Mouse (Mus musculus): ENCODE data around the gene Rps6ka2. TPM values are rescaled to one million over a fixed set of nuclear protein-coding genes. Genes with fewer than 3 reads are reported as not detected.

Gene Rps6ka2
- polyA plus RNA-seq, 1 experiment = 28.2 TPM

DNA sequence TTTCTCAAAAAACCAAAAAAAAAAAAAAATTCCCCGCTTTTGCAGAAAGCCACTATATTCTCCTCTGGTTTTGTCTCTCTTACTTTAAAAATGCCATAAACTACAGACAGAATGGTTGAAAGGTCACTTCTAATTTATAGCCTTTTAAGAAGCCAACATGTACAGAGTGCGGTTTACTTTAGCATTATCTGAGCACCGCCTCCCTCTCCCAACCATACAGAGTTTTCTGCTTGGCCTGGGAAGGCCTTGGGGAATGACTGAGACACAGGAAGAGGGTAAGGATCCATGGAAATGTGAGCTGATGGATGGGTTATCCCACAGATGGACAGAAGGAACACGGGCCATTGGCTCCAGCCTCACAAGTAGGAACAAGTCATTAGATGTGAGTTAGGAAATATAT is 92.7 kb downstream of the Rps6ka2 start:
- no peak overlapping the region for H3K4me3 ChIP-seq (ENCODE audit: insufficient read depth, poor library complexity, severe bottlenecking)
- no peaks in the 10 kb centered on the region for H3K79me3 ChIP-seq (ENCODE audit: low read depth)
- peaks cover 34% of the 10 kb centered on the region for H3K36me3 ChIP-seq (ENCODE audit: control insufficient read depth, insufficient read depth)
- no peaks in the 10 kb centered on the region for H3K79me2 ChIP-seq (ENCODE audit: control insufficient read depth, insufficient read depth)
- H3K27me3 ChIP-seq (ENCODE audit: control insufficient read depth, insufficient read depth, insufficient read length) = no peaks in the 10 kb centered on the region
- no peak overlapping the region for H3ac ChIP-seq (ENCODE audit: control insufficient read depth, insufficient read length, low read depth)
- TF ChIP-seq MYOD1 (IDR thresholded peaks at IDR 0.05; ENCODE audit: control insufficient read depth, insufficient read length, low read depth) (no peak), CTCF (IDR thresholded peaks at IDR 0.05; ENCODE audit: control insufficient read depth, insufficient read depth, insufficient read length) (no peak), MAX (IDR thresholded peaks at IDR 0.05) (no peak)

DNA sequence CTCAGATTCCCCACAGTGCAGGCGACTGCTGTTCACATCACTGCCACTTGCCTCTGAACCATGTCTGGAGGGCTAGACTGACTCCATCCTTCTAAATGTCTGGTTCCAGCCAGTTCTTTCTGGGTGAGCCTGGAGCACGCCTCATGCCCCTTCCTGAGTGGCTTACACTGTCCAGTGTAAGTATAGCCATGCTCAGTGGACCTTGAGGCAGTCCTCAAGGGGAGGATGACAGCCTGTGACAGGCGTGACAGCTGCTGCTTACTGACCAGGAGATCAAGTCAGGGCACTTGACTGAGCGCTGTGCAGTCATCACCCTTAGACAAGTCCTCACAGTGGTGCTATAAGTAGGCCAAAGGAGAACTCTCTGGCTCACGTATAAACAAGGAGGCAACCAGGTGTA is 94.7 kb downstream of the Rps6ka2 start:
- Histone ChIP-seq H3K36me3 (ENCODE audit: control insufficient read depth, insufficient read depth) (peaks cover 18% of the 10 kb centered on the region), H3K27me3 (ENCODE audit: control insufficient read depth, insufficient read depth, insufficient read length) (no peaks in the 10 kb centered on the region), H3ac (ENCODE audit: control insufficient read depth, insufficient read length, low read depth) (no peak overlapping the region), H3K79me3 (ENCODE audit: low read depth) (no peaks in the 10 kb centered on the region), H3K4me3 (ENCODE audit: insufficient read depth, poor library complexity, severe bottlenecking) (no peak overlapping the region), H3K79me2 (ENCODE audit: control insufficient read depth, insufficient read depth) (no peaks in the 10 kb centered on the region)
- TF ChIP-seq CTCF (IDR thresholded peaks at IDR 0.05; ENCODE audit: control insufficient read depth, insufficient read depth, insufficient read length) (no peak), MYOD1 (IDR thresholded peaks at IDR 0.05; ENCODE audit: control insufficient read depth, insufficient read length, low read depth) (peak; percentile 32)

DNA sequence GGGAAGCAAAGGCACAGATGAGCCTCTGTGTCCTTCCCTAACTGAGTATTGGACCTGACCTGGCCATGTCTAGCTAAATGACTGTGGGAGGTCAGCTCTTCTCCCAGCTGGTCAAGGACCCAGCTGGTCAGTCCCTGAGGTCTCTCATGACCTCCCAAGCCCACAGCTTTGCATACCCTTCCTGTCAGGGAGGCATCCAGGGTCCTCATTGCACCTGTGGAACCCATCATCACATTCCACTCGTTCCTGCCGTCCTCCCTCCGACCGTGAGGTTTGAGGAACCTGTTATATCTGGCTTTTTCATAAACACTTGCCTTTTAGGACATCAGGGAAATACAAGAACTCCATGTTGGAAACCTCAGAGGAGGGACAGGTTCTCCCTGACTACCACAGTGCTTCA is 95.4 kb downstream of the Rps6ka2 start:
- Histone ChIP-seq H3K27me3 (ENCODE audit: control insufficient read depth, insufficient read depth, insufficient read length) (no peaks in the 10 kb centered on the region), H3K36me3 (ENCODE audit: control insufficient read depth, insufficient read depth) (peaks cover 16% of the 10 kb centered on the region), H3K79me3 (ENCODE audit: low read depth) (no peaks in the 10 kb centered on the region), H3K4me3 (ENCODE audit: insufficient read depth, poor library complexity, severe bottlenecking) (no peak overlapping the region), H3K79me2 (ENCODE audit: control insufficient read depth, insufficient read depth) (no peaks in the 10 kb centered on the region), H3ac (ENCODE audit: control insufficient read depth, insufficient read length, low read depth) (no peak overlapping the region)
- TF ChIP-seq MYOD1 (IDR thresholded peaks at IDR 0.05; ENCODE audit: control insufficient read depth, insufficient read length, low read depth) = no peak
- no peak for TF ChIP-seq MYOG (IDR thresholded peaks at IDR 0.05; ENCODE audit: control insufficient read depth, extremely low read depth, insufficient read length)
- no peak for TF ChIP-seq USF1 (IDR thresholded peaks at IDR 0.05; ENCODE audit: low read depth)
- no peak for TF ChIP-seq CTCF (IDR thresholded peaks at IDR 0.05; ENCODE audit: control insufficient read depth, insufficient read depth, insufficient read length)
- no peak for TF ChIP-seq MAX (IDR thresholded peaks at IDR 0.05)
- no peak for TF ChIP-seq FOSL1 (IDR thresholded peaks at IDR 0.05; ENCODE audit: insufficient read depth, low read length, poor library complexity, severe bottlenecking)
- TF ChIP-seq CEBPB (IDR thresholded peaks at IDR 0.05; ENCODE audit: low read depth) = no peak

DNA sequence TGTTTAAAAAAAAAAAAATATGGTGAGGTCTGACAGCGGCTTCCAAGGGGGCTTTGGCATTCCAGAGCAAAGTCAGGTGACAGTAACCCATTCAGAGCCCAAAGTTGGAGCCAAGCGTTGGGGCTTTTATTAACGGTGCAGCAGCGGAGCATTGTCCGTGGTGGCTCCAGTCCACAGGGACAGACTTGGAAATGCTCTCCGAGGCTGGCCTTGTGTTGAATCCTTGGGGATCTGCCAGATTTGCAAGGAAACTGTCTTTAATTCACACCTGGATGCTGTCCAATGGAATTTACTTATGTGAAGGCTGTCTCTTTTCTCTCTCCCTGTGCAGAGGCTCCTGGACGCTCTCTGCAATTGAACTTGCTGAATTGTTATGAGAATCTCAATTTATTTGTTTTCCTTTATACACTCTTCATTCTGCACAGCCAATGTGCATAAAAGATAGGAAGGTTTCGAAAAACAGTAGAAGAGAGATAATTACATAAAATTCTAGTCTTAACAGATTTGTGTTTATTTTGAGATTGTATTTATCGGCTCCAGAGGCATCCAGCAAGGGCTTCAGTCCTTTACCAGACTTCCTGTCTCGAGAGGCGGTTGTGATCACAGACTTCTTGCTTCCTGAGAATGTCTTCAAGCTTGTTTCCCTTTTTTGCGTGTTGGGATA is 95.9 kb downstream of the Rps6ka2 start:
- no peaks in the 10 kb centered on the region for H3K79me2 ChIP-seq (ENCODE audit: control insufficient read depth, insufficient read depth)
- H3K79me3 ChIP-seq (ENCODE audit: low read depth) = no peaks in the 10 kb centered on the region
- H3ac ChIP-seq (ENCODE audit: control insufficient read depth, insufficient read length, low read depth) = no peak overlapping the region
- H3K36me3 ChIP-seq (ENCODE audit: control insufficient read depth, insufficient read depth) = peaks cover 16% of the 10 kb centered on the region
- no peak overlapping the region for H3K4me3 ChIP-seq (ENCODE audit: insufficient read depth, poor library complexity, severe bottlenecking)
- H3K27me3 ChIP-seq (ENCODE audit: control insufficient read depth, insufficient read depth, insufficient read length) = no peaks in the 10 kb centered on the region
- TF ChIP-seq FOSL1 (IDR thresholded peaks at IDR 0.05; ENCODE audit: insufficient read depth, low read length, poor library complexity, severe bottlenecking) = no peak
- no peak for TF ChIP-seq CTCF (IDR thresholded peaks at IDR 0.05; ENCODE audit: control insufficient read depth, insufficient read depth, insufficient read length)
- no peak for TF ChIP-seq MAX (IDR thresholded peaks at IDR 0.05)
- TF ChIP-seq MYOG (IDR thresholded peaks at IDR 0.05; ENCODE audit: control insufficient read depth, extremely low read depth, insufficient read length) = no peak
- no peak for TF ChIP-seq USF1 (IDR thresholded peaks at IDR 0.05; ENCODE audit: low read depth)
- TF ChIP-seq CEBPB (IDR thresholded peaks at IDR 0.05; ENCODE audit: low read depth) = no peak
- no peak for TF ChIP-seq MYOD1 (IDR thresholded peaks at IDR 0.05; ENCODE audit: control insufficient read depth, insufficient read length, low read depth)

DNA sequence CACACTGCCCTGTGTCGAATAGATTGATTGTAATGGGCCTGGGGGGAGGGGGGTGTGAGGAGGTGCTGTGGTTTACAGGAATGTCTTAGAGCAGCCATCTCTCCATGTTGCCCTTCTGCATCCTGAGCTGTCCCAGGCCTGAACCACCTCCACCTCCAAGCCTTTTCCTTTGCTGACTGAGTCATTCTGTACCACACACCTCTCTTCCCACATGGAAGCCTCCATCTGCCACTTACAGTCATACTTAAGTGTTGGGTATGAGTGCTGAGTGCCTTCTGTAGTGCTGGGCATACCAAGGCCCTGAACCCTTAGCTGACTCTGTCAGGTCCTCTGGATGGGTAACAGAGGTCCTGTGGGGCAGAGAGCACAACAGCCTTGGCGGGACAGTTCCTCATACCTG is 97.9 kb downstream of the Rps6ka2 start:
- TF ChIP-seq FOSL1 (IDR thresholded peaks at IDR 0.05; ENCODE audit: insufficient read depth, low read length, poor library complexity, severe bottlenecking) (no peak), MYOD1 (IDR thresholded peaks at IDR 0.05; ENCODE audit: control insufficient read depth, insufficient read length, low read depth) (no peak), MYOG (IDR thresholded peaks at IDR 0.05; ENCODE audit: control insufficient read depth, extremely low read depth, insufficient read length) (no peak), CTCF (IDR thresholded peaks at IDR 0.05; ENCODE audit: control insufficient read depth, insufficient read depth, insufficient read length) (no peak), USF1 (IDR thresholded peaks at IDR 0.05; ENCODE audit: low read depth) (no peak), MAX (IDR thresholded peaks at IDR 0.05) (no peak)
- no peak overlapping the region for H3K4me3 ChIP-seq (ENCODE audit: insufficient read depth, poor library complexity, severe bottlenecking)
- H3K27me3 ChIP-seq (ENCODE audit: control insufficient read depth, insufficient read depth, insufficient read length) = no peaks in the 10 kb centered on the region
- H3K36me3 ChIP-seq (ENCODE audit: control insufficient read depth, insufficient read depth) = peaks cover 8% of the 10 kb centered on the region
- no peaks in the 10 kb centered on the region for H3K79me2 ChIP-seq (ENCODE audit: control insufficient read depth, insufficient read depth)
- no peaks in the 10 kb centered on the region for H3K79me3 ChIP-seq (ENCODE audit: low read depth)
- no peak overlapping the region for H3ac ChIP-seq (ENCODE audit: control insufficient read depth, insufficient read length, low read depth)

DNA sequence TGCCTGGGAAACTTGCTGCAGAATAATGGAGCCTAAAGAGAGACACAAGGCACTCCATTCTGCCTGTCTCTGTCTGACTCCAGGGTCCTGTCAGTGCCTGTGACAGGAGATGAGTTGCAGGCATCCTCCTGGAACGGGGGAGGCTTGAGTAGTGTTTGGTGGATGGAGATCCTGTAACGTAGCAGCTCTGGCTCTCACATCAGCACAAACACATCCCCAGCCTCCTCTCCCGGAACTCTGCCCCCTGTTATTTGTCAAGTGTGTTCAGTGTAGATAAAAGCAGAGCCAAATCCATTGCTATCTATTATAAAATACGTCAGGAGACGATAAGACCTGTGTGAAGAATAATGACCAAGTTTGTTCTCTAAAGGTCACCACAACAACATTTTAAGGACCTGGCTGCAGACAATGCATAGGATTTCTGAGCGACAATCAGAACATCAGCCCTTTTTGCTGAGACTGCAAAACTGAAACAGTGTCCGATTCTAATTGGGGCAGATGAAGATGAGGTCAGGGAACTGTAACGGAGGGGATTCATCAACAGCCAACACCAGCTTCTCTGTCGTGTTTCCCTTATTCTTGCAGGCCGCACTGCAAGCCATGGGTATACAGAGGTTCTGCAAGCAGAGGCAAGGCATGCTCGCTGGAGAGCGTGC is 99.4 kb downstream of the Rps6ka2 start:
- Histone ChIP-seq H3K4me3 (ENCODE audit: insufficient read depth, poor library complexity, severe bottlenecking) (no peak overlapping the region), H3K36me3 (ENCODE audit: control insufficient read depth, insufficient read depth) (peaks cover 5% of the 10 kb centered on the region), H3ac (ENCODE audit: control insufficient read depth, insufficient read length, low read depth) (no peak overlapping the region), H3K79me2 (ENCODE audit: control insufficient read depth, insufficient read depth) (no peaks in the 10 kb centered on the region), H3K79me3 (ENCODE audit: low read depth) (no peaks in the 10 kb centered on the region), H3K27me3 (ENCODE audit: control insufficient read depth, insufficient read depth, insufficient read length) (no peaks in the 10 kb centered on the region)
- TF ChIP-seq USF1 (IDR thresholded peaks at IDR 0.05; ENCODE audit: low read depth) (no peak), MYOD1 (IDR thresholded peaks at IDR 0.05; ENCODE audit: control insufficient read depth, insufficient read length, low read depth) (no peak), FOSL1 (IDR thresholded peaks at IDR 0.05; ENCODE audit: insufficient read depth, low read length, poor library complexity, severe bottlenecking) (no peak), CEBPB (IDR thresholded peaks at IDR 0.05; ENCODE audit: low read depth) (no peak), MAX (IDR thresholded peaks at IDR 0.05) (no peak), MYOG (IDR thresholded peaks at IDR 0.05; ENCODE audit: control insufficient read depth, extremely low read depth, insufficient read length) (no peak), CTCF (IDR thresholded peaks at IDR 0.05; ENCODE audit: control insufficient read depth, insufficient read depth, insufficient read length) (no peak)

Data from C2C12 (cell line).